Mouse (Mus musculus): Measurements from ENCODE around the gene Ndufab1. TPM values are rescaled to one million over a fixed set of nuclear protein-coding genes. Genes with fewer than 3 reads are reported as not detected.

The Ndufab1 gene
- polyA plus RNA-seq (2021; fragmentation: Nextera tagmentation) = 1,091 and 1,093 TPM in 2 replicates
- long read RNA-seq, experiment 1, transcript Ndufab1-203 (5 exons, 1,416 nt) = major isoform, 337 of 356 reads
- long read RNA-seq, experiment 1, transcript Ndufab1-201 (5 exons, 3,479 nt) = minor isoform, 8 of 356 reads
- long read RNA-seq, experiment 1, partial matches to known transcripts = 1 of 356 reads
- long read RNA-seq, experiment 1, other reads (novel, unspliced or antisense) = 9 of 356 reads
- long read RNA-seq, experiment 2, transcript Ndufab1-201 (5 exons, 3,479 nt) = minor isoform, 23 of 77 reads
- long read RNA-seq, experiment 2, transcript Ndufab1-203 (5 exons, 1,416 nt) = major isoform, 34 of 77 reads
- long read RNA-seq, experiment 2, partial matches to known transcripts = 0 of 77 reads
- long read RNA-seq, experiment 2, other reads (novel, unspliced or antisense) = 19 of 77 reads

GRCm38 (mm10) chr7:122101747-122102244 is at the start of gene Ndufab1:
TSS of gene Ndufab1 (minus strand) at chr7:122101886.

DNA sequence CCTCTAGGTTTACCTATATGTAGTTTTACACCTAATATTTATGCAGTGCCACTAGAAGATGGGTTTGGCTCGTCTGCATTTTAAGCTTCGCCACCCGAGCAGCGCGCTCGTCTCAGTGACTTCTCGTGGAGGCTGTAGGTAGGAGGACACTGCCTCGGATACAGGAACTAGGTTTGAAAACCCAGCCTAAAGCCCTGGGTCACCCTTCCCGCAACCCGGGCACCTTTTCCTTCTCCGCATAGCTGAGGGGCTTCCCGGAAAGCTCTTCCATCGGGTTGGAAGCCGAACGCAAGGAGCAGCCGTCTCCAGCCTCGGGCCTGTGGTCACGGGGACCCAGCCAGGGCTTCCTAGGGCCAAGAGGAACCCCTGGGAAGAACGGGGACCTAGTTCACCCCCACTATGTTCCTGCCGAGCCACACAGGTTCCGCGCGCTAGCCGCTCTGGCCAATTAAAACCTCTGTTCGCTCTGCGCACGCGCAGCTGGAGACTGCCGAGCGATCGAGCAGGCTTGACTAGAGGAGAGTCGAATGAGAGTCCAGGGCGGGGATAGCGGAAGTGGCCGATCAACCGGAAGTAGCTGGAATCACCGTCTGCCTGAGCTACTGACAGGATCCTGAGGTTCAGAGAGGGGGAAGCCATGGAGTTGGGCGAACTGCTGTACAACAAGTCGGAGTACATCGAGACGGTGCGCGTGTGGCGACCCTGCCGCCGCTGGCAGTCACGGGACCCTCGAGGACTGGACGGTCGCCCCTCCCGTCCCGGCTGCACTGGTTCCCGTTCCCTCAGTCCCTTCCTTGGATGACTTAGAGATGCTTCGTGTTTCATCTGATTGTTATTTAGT is 31.0 kb upstream of the Ndufab1 start, which contains the start of the genes Palb2 and Dctn5:
Gene Palb2, minus strand, starts transcription at position 489 of the 841 bp plus-strand sequence.
Gene Dctn5, plus strand, starts transcription at position 545 of the 841 bp plus-strand sequence.

GRCm38 (mm10) chr7:122066945-122067516 is 34.7 kb downstream of the Ndufab1 start, which contains the start of the genes Ubfd1 and Ears2:
TSS of gene Ubfd1 (plus strand) at chr7:122067175.
TSS of gene Ears2 (minus strand) at chr7:122067263.

Other genes with a start within 250 kb of the Ndufab1 start
- gene Scnn1b, start 236.8 kb downstream of the Ndufab1 start, polyA plus RNA-seq (2021; fragmentation: Nextera tagmentation) = 0.09 TPM in 1 of 2 replicates, not detected in the other
- 34.2 and 36.4 TPM in 2 replicates for gene Cog7, start 120.2 kb downstream of the Ndufab1 start, polyA plus RNA-seq (2021; fragmentation: Nextera tagmentation)
- 16.3 and 19.1 TPM in 2 replicates for gene Gga2, start 80.7 kb downstream of the Ndufab1 start, polyA plus RNA-seq (2021; fragmentation: Nextera tagmentation)
- 22.2 and 23.9 TPM in 2 replicates for gene Ubfd1, start 34.7 kb downstream of the Ndufab1 start, polyA plus RNA-seq (2021; fragmentation: Nextera tagmentation)
- 6.9 and 7.5 TPM in 2 replicates for gene Ears2, start 34.6 kb downstream of the Ndufab1 start, polyA plus RNA-seq (2021; fragmentation: Nextera tagmentation)
- gene Palb2, start 31.1 kb upstream of the Ndufab1 start, polyA plus RNA-seq (2021; fragmentation: Nextera tagmentation) = 0.40 and 0.46 TPM in 2 replicates
- 134 and 181 TPM in 2 replicates for gene Dctn5, start 31.2 kb upstream of the Ndufab1 start, polyA plus RNA-seq (2021; fragmentation: Nextera tagmentation)
- gene Plk1, start 57.6 kb upstream of the Ndufab1 start, polyA plus RNA-seq (2021; fragmentation: Nextera tagmentation) = 0.16 and 0.38 TPM in 2 replicates
- gene Ern2, start 84.3 kb upstream of the Ndufab1 start, polyA plus RNA-seq (2021; fragmentation: Nextera tagmentation) = 0.06 TPM in 1 of 2 replicates, not detected in the other
- gene Chp2, start 117.6 kb upstream of the Ndufab1 start, polyA plus RNA-seq (2021; fragmentation: Nextera tagmentation) = 0.36 and 0.38 TPM in 2 replicates
- gene Prkcb, start 186.9 kb upstream of the Ndufab1 start, polyA plus RNA-seq (2021; fragmentation: Nextera tagmentation) = 143 and 148 TPM in 2 replicates

Data from layer of hippocampus, adult 6 months (tissue).